Mouse (Mus musculus) liver, postnatal 0 days (tissue): ENCODE results near the gene Fzd4. TPM values are rescaled to one million over a fixed set of nuclear protein-coding genes. Genes with fewer than 3 reads are reported as not detected.
A peak's percentile ranks its signal among the peaks of the same experiment; 100 is the strongest.

ENCODE experiments used
- ATAC-seq: fragments of 200-750 bp; cut with Nextera tagmentation; 2 replicates; pipeline ENCODE4 v1.8.0; 2017; ENCODE audit warnings: mild to moderate bottlenecking, moderate library complexity
- DNase-seq: peaks from one replicate; pipeline ENCODE4 v3.0.0-alpha.2; 2016
- H3K27ac ChIP-seq: fragments of 300-500 bp; sonication (generic); 2 replicates; pipeline ENCODE4 v1.5.1; 2014; ENCODE audit warnings: antibody characterized with exemption, moderate library complexity, mild to moderate bottlenecking, low read depth
- H3K27me3 ChIP-seq: fragments of 300-500 bp; sonication (generic); 2 replicates; pipeline ENCODE4 v1.6.1; 2014; ENCODE audit warnings: low read length, control low read depth, mixed read lengths; ENCODE audit not compliant: insufficient read depth
- H3K36me3 ChIP-seq: fragments of 300-500 bp; sonication (generic); replicated peaks from 2 replicates; pipeline ENCODE4 v1.6.1; 2014; ENCODE audit warnings: mild to moderate bottlenecking, control low read depth, low read length, moderate library complexity, mixed read lengths; ENCODE audit not compliant: insufficient read depth
- H3K4me1 ChIP-seq: fragments of 300-500 bp; sonication (generic); 2 replicates; pipeline ENCODE4 v1.6.1; 2014; ENCODE audit warnings: antibody characterized with exemption, mild to moderate bottlenecking, control low read depth; ENCODE audit not compliant: insufficient read depth
- H3K4me2 ChIP-seq: fragments of 300-500 bp; sonication (generic); 2 replicates; pipeline ENCODE4 v1.6.1; 2014; ENCODE audit warnings: low read depth, mild to moderate bottlenecking, low read length, moderate library complexity, mixed read lengths
- H3K4me3 ChIP-seq: fragments of 300-500 bp; sonication (generic); 2 replicates; pipeline ENCODE4 v1.5.1; 2014; ENCODE audit warnings: low read depth, low read length
- H3K9ac ChIP-seq: fragments of 300-500 bp; sonication (generic); replicated peaks from 2 replicates; pipeline ENCODE4 v1.6.1; 2014; ENCODE audit warnings: mild to moderate bottlenecking, moderate library complexity
- H3K9me3 ChIP-seq: fragments of 300-500 bp; sonication (generic); 2 replicates; pipeline ENCODE4 v1.6.1; 2016; ENCODE audit warnings: mild to moderate bottlenecking, control low read depth, low read length, mixed read lengths
- CTCF ChIP-seq: sonication (generic); IDR thresholded peaks from 2 replicates; pipeline ENCODE4 v1.5.1; 2016; ENCODE audit warnings: antibody characterized with exemption, low read depth
- EP300 ChIP-seq: IDR thresholded peaks from 2 replicates; pipeline ENCODE4 v1.6.1; 2016; ENCODE audit warnings: antibody characterized with exemption, low read depth, mild to moderate bottlenecking
- WGBS: fragments of 180-500 bp; shearing (Covaris S2); extraction: QIAGEN DNeasy Blood & Tissue Kit; methylation state at CpG from one replicate; pipeline ENCODE4 v1.1.7; 2014; ENCODE audit not compliant: insufficient replicate concordance; 5-methylcytosine and 5-hydroxymethylcytosine counted together
- polyA plus RNA-seq: library from polyadenylated mRNA; unstranded; fragments of >200 nt; fragmentation: Nextera tagmentation; extraction: Ambion mirVana; gene quantifications from 2 replicates; pipeline ENCODE4 v1.2.1, GENCODE M21; 2015

Fzd4 gene
- polyA plus RNA-seq, 1 experiment from 2014 or later: 4.5 TPM

DNA sequence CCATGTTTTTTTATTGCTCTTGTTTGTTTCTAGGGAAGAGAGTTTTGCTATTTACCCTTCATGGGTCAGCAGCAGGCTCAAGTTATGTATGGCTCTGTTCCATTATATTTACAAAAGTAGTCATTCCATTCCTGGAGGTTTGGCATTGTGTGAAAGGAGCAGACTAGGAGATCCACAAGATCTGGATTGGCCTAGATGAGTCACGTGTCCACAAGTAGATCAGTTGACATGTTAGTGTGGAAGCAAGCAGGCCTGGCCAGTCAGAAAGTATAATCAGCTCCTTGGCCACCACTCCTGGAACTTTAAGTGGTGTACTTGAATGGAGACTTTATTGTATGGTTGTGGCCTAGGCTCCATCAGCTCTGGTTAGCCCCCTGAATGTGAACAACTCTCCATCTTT is 25.2 kb downstream of the Fzd4 start:
- peak overlapping the region; percentile 41 for H3K27ac ChIP-seq
- H3K9ac ChIP-seq: no peak overlapping the region
- DNase-seq (no peak), ATAC-seq (peak; percentile 45)
- no peaks in the 10 kb centered on the region for H3K9me3 ChIP-seq
- H3K4me2 ChIP-seq: no peak overlapping the region
- no peak for TF ChIP-seq CTCF
- TF ChIP-seq EP300: no peak
- H3K36me3 ChIP-seq: no peaks in the 10 kb centered on the region
- no peak overlapping the region for H3K4me3 ChIP-seq
- peaks cover 11% of the 10 kb centered on the region; the same call in 1 of the 2 replicates for H3K4me1 ChIP-seq
- 78% methylated on average over 1 of the region's 1 CpGs for WGBS
- no peaks in the 10 kb centered on the region for H3K27me3 ChIP-seq

DNA sequence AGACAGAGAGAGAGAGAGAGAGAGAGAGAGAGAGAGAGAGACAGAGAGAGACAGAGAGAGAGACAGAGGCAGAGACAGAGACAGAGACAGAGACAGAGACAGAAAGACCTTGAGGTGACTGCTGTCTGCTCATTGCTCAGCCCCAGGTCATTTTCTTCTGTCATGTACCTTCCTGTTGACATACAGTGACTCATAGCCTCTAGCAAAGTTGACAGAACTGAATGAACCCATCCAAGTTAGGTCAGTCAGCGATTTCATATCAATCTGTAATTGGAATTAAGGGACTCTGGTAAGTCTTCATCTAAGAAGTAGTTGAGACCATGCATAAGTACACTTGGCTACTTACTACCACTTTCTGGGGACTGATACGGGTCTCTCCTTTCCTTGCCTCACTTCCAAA is 27.0 kb downstream of the Fzd4 start:
- Histone ChIP-seq H3K27ac (0 out of 2 replicates have a peak overlapping the region, but pooled peaks have one; percentile 16), H3K4me1 (peaks cover 11% of the 10 kb centered on the region; the same call in 1 of the 2 replicates), H3K9me3 (no peaks in the 10 kb centered on the region), H3K9ac (no peak overlapping the region), H3K27me3 (no peaks in the 10 kb centered on the region), H3K4me2 (no peak overlapping the region), H3K4me3 (no peak overlapping the region), H3K36me3 (no peaks in the 10 kb centered on the region)
- ATAC-seq: peak; percentile 64
- WGBS: 70% methylated on average over 2 of the region's 2 CpGs
- no peak for TF ChIP-seq EP300
- TF ChIP-seq CTCF: no peak
- no peak for DNase-seq

- no peak for TF ChIP-seq CTCF
- no peak for TF ChIP-seq EP300
- no peak for ATAC-seq
- 67% methylated on average over 9 of the region's 9 CpGs for WGBS
- Histone ChIP-seq H3K4me2 (no peak overlapping the region), H3K36me3 (no peaks in the 10 kb centered on the region), H3K9me3 (no peaks in the 10 kb centered on the region), H3K9ac (no peak overlapping the region), H3K27ac (peak overlapping the region; percentile 20; the same call in 1 of the 2 replicates), H3K4me3 (no peak overlapping the region), H3K27me3 (no peaks in the 10 kb centered on the region), H3K4me1 (peaks cover 11% of the 10 kb centered on the region; the same call in 1 of the 2 replicates)
- no peak for DNase-seq
Observed at GRCm38 (mm10) chr7:89433193-89433892, 29.2 kb downstream of the Fzd4 start.

DNA sequence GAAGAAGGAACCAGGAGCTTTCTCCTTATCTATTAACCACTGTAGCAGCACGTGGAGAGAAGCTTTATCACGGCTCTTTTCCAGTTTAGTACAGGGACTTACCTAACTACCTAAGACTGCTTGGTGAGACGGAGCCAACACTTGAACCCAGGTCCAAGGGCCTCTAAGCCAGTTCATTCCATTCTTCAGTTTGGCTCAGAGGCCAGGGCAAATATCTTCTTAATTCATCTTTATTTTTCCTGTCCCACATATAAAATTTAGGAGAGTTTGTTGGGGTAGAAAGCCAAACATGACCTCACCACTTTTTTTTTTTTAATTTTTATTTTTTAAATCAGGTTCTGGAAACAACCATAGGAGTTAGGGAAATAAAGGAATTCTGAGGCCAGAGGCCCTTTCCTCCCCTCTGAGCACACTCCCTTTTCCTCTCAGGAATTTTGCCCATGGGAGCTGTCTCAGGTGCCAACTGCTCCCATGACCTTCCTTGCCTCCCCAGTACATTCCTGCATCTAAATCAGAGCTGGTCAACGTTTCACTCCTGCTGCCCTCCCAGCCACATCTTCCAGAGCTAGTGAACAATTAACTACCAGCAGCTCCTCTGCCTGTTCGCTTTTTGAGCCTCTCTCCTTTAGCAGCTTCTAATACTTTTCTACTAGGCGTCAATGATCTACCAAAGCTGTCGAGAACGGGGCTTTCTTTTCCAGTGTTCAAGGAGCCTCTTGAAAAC is 29.9 kb downstream of the Fzd4 start:
- Histone ChIP-seq H3K4me3 (no peak overlapping the region), H3K27me3 (no peaks in the 10 kb centered on the region), H3K4me1 (peaks cover 11% of the 10 kb centered on the region; the same call in 1 of the 2 replicates), H3K4me2 (peak overlapping the region; percentile 38; the same call in 1 of the 2 replicates), H3K9me3 (no peaks in the 10 kb centered on the region), H3K9ac (no peak overlapping the region; the same call in 1 of the 2 replicates), H3K36me3 (no peaks in the 10 kb centered on the region), H3K27ac (peak overlapping the region; percentile 20; the same call in 1 of the 2 replicates)
- no peak for DNase-seq
- ATAC-seq: peak; percentile 65; the same call in 1 of the 2 replicates
- TF ChIP-seq CTCF (no peak), EP300 (peak; percentile 16; the same call in 1 of the 2 replicates)
- WGBS: 47% methylated on average over 8 of the region's 8 CpGs

- H3K4me2 ChIP-seq: no peak overlapping the region
- WGBS: 61% methylated on average over 5 of the region's 5 CpGs
Observed at GRCm38 (mm10) chr7:89436404-89436803, 32.2 kb downstream of the Fzd4 start.

DNA sequence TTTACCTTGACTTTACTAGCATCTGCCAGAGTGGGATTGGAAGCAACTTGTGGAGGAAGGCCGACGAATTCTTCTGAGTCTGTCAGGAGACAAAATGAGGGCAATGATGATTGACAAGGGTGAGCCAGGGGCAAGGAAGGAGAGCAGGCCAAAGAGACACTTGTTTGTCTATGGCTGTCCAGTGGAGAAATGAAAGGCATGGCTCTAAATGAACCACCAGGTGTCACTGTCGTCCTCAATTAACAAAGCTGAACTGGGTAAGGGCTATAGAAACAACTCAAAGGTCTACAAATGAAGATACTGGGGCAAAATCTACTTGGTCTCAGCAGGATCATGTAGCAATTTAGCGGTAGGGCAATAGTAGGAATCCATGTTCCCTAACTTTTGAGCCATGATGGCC is 33.4 kb downstream of the Fzd4 start:
- Histone ChIP-seq H3K27me3 (no peaks in the 10 kb centered on the region), H3K9ac (no peak overlapping the region), H3K4me3 (no peak overlapping the region), H3K9me3 (no peaks in the 10 kb centered on the region), H3K36me3 (no peaks in the 10 kb centered on the region), H3K4me1 (peaks cover 6% of the 10 kb centered on the region; the same call in 1 of the 2 replicates), H3K27ac (no peak overlapping the region), H3K4me2 (no peak overlapping the region)
- TF ChIP-seq CTCF (peak; percentile 78), EP300 (no peak)
- DNase-seq (peak; percentile 31), ATAC-seq (peak; percentile 64)
- WGBS: 47% methylated on average over 4 of the region's 4 CpGs

More at GRCm38 (mm10) chr7:89436404-89436803, 32.2 kb downstream of the Fzd4 start:
- DNase-seq: no peak
- ATAC-seq: no peak
- H3K9ac ChIP-seq: no peak overlapping the region
- H3K27me3 ChIP-seq: no peaks in the 10 kb centered on the region
- peaks cover 6% of the 10 kb centered on the region; the same call in 1 of the 2 replicates for H3K4me1 ChIP-seq
- H3K9me3 ChIP-seq: no peaks in the 10 kb centered on the region
- H3K27ac ChIP-seq: no peak overlapping the region
- H3K36me3 ChIP-seq: no peaks in the 10 kb centered on the region
- H3K4me3 ChIP-seq: no peak overlapping the region
- no peak for TF ChIP-seq EP300
- TF ChIP-seq CTCF: no peak
